Mouse (Mus musculus): Measurements from ENCODE around the gene Ceacam12. TPM values are rescaled to one million over a fixed set of nuclear protein-coding genes. Genes with fewer than 3 reads are reported as not detected.
"Not testable (repeated sequence)": the region's sequence is repeated elsewhere in the genome, so short reads cannot be mapped to it uniquely, and the experiment has no call there.

Ceacam12 gene
- total RNA-seq (2014; rRNA removed) = not detected in 2 replicates
- not detected in 2 replicates for polyA plus RNA-seq (2015; fragmentation: Nextera tagmentation; extraction: Ambion mirVana)

DNA sequence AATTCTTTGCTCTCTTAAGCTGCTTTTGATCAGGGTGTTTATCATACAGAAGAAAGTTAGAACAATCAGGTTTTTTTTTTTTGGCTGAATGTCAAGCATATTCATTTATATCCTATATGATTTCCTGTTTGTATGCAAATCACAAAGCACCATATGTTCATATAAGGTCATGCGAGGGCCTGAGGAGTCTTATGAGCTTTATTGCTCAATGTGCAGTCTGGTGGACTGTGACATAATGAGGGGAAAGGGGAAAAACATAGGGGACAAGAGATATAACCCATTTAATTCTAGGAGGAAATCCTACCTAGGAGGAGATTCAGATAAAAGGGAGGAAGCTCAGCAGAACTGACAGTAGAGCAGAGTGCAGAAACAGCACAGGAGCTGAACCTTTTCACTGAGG, at the start of gene Ceacam12:
Gene Ceacam12 (plus strand): TSS at position 301 of the 400 bp plus-strand sequence.
- H3K4me1 ChIP-seq (ENCODE audit: insufficient read depth, low read length) = no peaks in the 10 kb centered on the region
- H3K36me3 ChIP-seq (ENCODE audit: insufficient read depth, low read length) = no peaks in the 10 kb centered on the region
- 50% methylated on average over 1 of the region's 1 CpGs for WGBS
- H3K4me2 ChIP-seq (ENCODE audit: low read depth, low read length, poor library complexity, severe bottlenecking) = no peak within 1 kb of the TSS
- no peak within 1 kb of the TSS for H3K9ac ChIP-seq (replicated peaks; ENCODE audit: low read length, poor library complexity, severe bottlenecking)
- no peaks in the 10 kb centered on the region for H3K27me3 ChIP-seq (ENCODE audit: insufficient read depth, low read length)
- H3K27ac ChIP-seq (ENCODE audit: low read depth, low read length) = no peak within 1 kb of the TSS
- TF ChIP-seq CTCF (IDR thresholded peaks at IDR 0.05) = no peak
- H3K9me3 ChIP-seq (ENCODE audit: low read length) = peaks cover 52% of the 10 kb centered on the region
- DNase-seq (ENCODE audit: low spot score) = no peak
- H3K4me3 ChIP-seq (ENCODE audit: low read depth, low read length) = no peak within 1 kb of the TSS
- ATAC-seq (ENCODE audit: low FRiP score) = no peak

DNA sequence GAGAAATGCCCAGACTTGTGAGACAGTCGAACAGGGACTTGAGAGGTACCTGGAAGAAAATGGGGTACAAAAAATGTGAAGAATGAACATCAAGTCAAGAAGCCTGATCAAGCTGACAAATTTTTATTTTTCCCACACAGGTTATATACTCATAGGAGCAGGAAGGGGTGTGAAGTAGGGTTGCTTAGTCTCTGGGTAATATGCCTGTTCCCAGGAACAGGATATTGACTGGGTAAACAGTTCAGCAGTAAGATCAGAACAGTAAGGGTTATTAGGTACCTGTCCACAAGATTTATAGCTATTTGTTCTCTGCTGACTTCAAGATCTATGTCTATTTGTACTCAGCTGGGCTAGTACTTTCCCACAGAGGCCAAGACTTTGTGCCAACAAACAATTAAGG, 8.1 kb downstream of the Ceacam12 start:
- H3K36me3 ChIP-seq (ENCODE audit: insufficient read depth, low read length); H3K9ac ChIP-seq (replicated peaks; ENCODE audit: low read length, poor library complexity, severe bottlenecking); DNase-seq (ENCODE audit: low spot score); H3K4me1 ChIP-seq (ENCODE audit: insufficient read depth, low read length); H3K27ac ChIP-seq (ENCODE audit: low read depth, low read length); H3K4me2 ChIP-seq (ENCODE audit: low read depth, low read length, poor library complexity, severe bottlenecking); ATAC-seq (ENCODE audit: low FRiP score); H3K27me3 ChIP-seq (ENCODE audit: insufficient read depth, low read length); H3K4me3 ChIP-seq (ENCODE audit: low read depth, low read length): not testable (repeated sequence)
- H3K9me3 ChIP-seq (ENCODE audit: low read length) = peaks cover 61% of the 10 kb centered on the region
- 81% methylated on average over 1 of the region's 1 CpGs for WGBS

DNA sequence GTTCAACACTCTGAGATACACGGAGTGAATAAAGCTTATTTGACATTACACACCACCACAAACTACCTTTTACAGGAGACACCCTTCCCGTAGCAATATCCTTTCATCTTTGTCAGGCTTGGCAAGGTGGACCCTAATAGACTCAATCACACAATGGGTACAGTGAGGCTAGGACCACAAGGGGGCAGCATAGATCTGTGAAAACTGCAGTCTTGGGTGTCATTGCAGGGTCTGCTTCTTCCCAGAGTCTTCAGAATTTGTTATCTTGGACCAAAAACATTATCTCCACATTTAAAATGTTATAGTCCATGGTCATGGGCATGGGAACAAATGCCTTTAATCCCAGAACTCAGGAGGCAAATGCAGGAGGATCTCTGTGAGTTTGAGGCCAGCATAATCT, 35.1 kb downstream of the Ceacam12 start:
- peaks cover 48% of the 10 kb centered on the region for H3K9me3 ChIP-seq (ENCODE audit: low read length)
- 44% methylated on average over 2 of the region's 2 CpGs for WGBS
- H3K36me3 ChIP-seq (ENCODE audit: insufficient read depth, low read length) = no peaks in the 10 kb centered on the region
- H3K27me3 ChIP-seq (ENCODE audit: insufficient read depth, low read length) = no peaks in the 10 kb centered on the region
- DNase-seq (ENCODE audit: low spot score) = no peak
- H3K4me1 ChIP-seq (ENCODE audit: insufficient read depth, low read length) = no peaks in the 10 kb centered on the region
- no peak overlapping the region for H3K9ac ChIP-seq (replicated peaks; ENCODE audit: low read length, poor library complexity, severe bottlenecking)
- no peak for TF ChIP-seq CTCF (IDR thresholded peaks at IDR 0.05)
- no peak overlapping the region for H3K4me2 ChIP-seq (ENCODE audit: low read depth, low read length, poor library complexity, severe bottlenecking)
- ATAC-seq (ENCODE audit: low FRiP score) = no peak
- no peak overlapping the region for H3K27ac ChIP-seq (ENCODE audit: low read depth, low read length)
- no peak overlapping the region for H3K4me3 ChIP-seq (ENCODE audit: low read depth, low read length)

Small RNA genes lying within 50 kb of the gene (microRNA-seq; reads per million reads assigned to microRNA genes)
- not detected for gene Gm22414 (ENCODE audit: borderline number of aligned reads)

Other genes starting within 250 kb of the Ceacam12 start
- gene Gm5155, start 194.2 kb upstream of the Ceacam12 start, total RNA-seq (2014; rRNA removed) = not detected in 2 replicates
- gene Gm5155, start 194.2 kb upstream of the Ceacam12 start, polyA plus RNA-seq (2015; fragmentation: Nextera tagmentation; extraction: Ambion mirVana) = not detected in 2 replicates
- not detected in 2 replicates for gene Ceacam11, start 93.8 kb upstream of the Ceacam12 start, total RNA-seq (2014; rRNA removed)
- not detected in 2 replicates for gene Ceacam11, start 93.8 kb upstream of the Ceacam12 start, polyA plus RNA-seq (2015; fragmentation: Nextera tagmentation; extraction: Ambion mirVana)
- not detected in 2 replicates for gene Ceacam13, start 56.0 kb upstream of the Ceacam12 start, total RNA-seq (2014; rRNA removed)
- not detected in 2 replicates for gene Ceacam13, start 56.0 kb upstream of the Ceacam12 start, polyA plus RNA-seq (2015; fragmentation: Nextera tagmentation; extraction: Ambion mirVana)
- gene Igfl3, start 110.6 kb downstream of the Ceacam12 start, total RNA-seq (2014; rRNA removed) = not detected in 2 replicates
- gene Igfl3, start 110.6 kb downstream of the Ceacam12 start, polyA plus RNA-seq (2015; fragmentation: Nextera tagmentation; extraction: Ambion mirVana) = not detected in 2 replicates
- gene Mill1, start 179.4 kb downstream of the Ceacam12 start, total RNA-seq (2014; rRNA removed) = not detected in 2 replicates
- not detected in 2 replicates for gene Mill1, start 179.4 kb downstream of the Ceacam12 start, polyA plus RNA-seq (2015; fragmentation: Nextera tagmentation; extraction: Ambion mirVana)